8 mouse cellular contexts compared by ENCODE assay signal in the genomic region with DNA sequence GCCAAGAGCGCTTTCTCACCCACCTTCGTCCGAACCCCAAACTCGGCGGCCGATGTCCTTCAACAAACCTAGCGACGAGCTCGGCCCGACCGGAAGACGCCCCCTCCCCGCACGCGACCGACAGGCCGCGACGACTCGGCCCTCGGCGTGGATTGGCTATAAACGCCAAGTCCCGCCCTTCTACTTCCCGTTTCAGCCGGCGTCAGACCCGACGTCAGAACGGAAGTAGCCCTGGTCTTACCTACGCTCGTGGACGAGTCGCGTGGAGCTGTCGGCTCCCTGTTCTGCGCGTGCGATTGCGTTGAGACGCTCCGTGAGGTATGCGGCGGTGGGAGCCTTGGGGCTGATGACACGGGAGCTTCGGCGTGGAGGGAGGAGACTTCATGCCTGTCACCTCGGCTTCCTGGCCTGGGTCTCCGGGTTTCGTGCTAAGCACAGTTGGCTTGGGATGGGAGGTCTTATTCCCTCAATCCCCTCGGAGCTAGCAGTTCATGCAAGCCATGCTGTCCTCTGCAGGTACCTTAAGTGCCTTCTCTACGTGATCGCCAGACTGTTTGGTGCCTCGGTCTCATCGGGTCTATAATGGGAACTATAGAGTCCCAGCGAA. TPM values are rescaled to one million over a fixed set of nuclear protein-coding genes. Genes with fewer than 3 reads are reported as not detected.
DNase-seq lines count a peak whose midpoint lies in the region; ATAC-seq and TF ChIP-seq lines count a peak whose summit lies in the region.

TSS of gene Usmg5 (minus strand) at position 98 of the 607 bp plus-strand sequence.
TSS of gene Pdcd11 (plus strand) at position 219 of the 607 bp plus-strand sequence.

- H3K9ac ChIP-seq in embryonic facial prominence, embryonic 13.5 days, result peak within 1 kb of the TSS; percentile 99
- peak within 1 kb of the TSS; percentile 98 for H3K9ac ChIP-seq in limb, embryonic 12.5 days (replicated peaks)
- H3K9ac ChIP-seq in midbrain, embryonic 15.5 days, result peak within 1 kb of the TSS; percentile 95

- H3K4me3 ChIP-seq in embryonic facial prominence, embryonic 13.5 days, result peak within 1 kb of the TSS; percentile 97
- peak within 1 kb of the TSS; percentile 89 for H3K4me3 ChIP-seq in kidney, adult 2 months (ENCODE audit: insufficient read depth, low read depth, low read length)
- H3K4me3 ChIP-seq in limb, embryonic 12.5 days (replicated peaks), result peak within 1 kb of the TSS; percentile 94
- H3K4me3 ChIP-seq in midbrain, embryonic 15.5 days, result peak within 1 kb of the TSS; percentile 85
- peak within 1 kb of the TSS; percentile 77 for H3K4me3 ChIP-seq in spleen, adult 2 months (ENCODE audit: extremely low read depth, insufficient read depth, insufficient read length)

- peak within 1 kb of the TSS; percentile 89 for H3K4me2 ChIP-seq in embryonic facial prominence, embryonic 13.5 days
- H3K4me2 ChIP-seq in limb, embryonic 12.5 days, result peak within 1 kb of the TSS; percentile 83
- peak within 1 kb of the TSS; percentile 84 for H3K4me2 ChIP-seq in midbrain, embryonic 15.5 days

- no peak for TF ChIP-seq CTCF in kidney, adult 2 months (conservative IDR thresholded peaks at IDR 0.05; ENCODE audit: insufficient read depth, insufficient read length, low read depth, low read length)
- no peak for TF ChIP-seq CTCF in spleen, adult 2 months (IDR thresholded peaks at IDR 0.05; ENCODE audit: extremely low read depth, insufficient read depth, insufficient read length, insufficient replicate concordance)

- peak; percentile 97 for DNase-seq in 3134 (ENCODE audit: extremely low read depth, insufficient read length, low spot score)
- DNase-seq in adrenal gland, postnatal 36 days, result peak; percentile 97
- DNase-seq in heart, adult 18-20 months, result peak; percentile 97
- DNase-seq in kidney, adult 2 months, result peak; percentile 98
- DNase-seq in spleen, adult 2 months (ENCODE audit: low read depth in 1 of 2, low spot score in 2 of 2), result peak; percentile 90 to 95

- H3K4me1 ChIP-seq in embryonic facial prominence, embryonic 13.5 days, result peaks cover 20% of the 10 kb centered on the region
- peaks cover 12% of the 10 kb centered on the region; the same call in 1 of the 2 replicates for H3K4me1 ChIP-seq in kidney, adult 2 months (ENCODE audit: control insufficient read depth, insufficient read depth, low read length)
- peaks cover 17% of the 10 kb centered on the region for H3K4me1 ChIP-seq in limb, embryonic 12.5 days (replicated peaks)
- H3K4me1 ChIP-seq in midbrain, embryonic 15.5 days, result peaks cover 32% of the 10 kb centered on the region
- peaks cover 2% of the 10 kb centered on the region; the same call in 1 of the 2 replicates for H3K4me1 ChIP-seq in spleen, adult 2 months (ENCODE audit: control insufficient read depth, insufficient read depth, insufficient read length)

- peak; percentile 98 for ATAC-seq in embryonic facial prominence, embryonic 13.5 days (ENCODE audit: insufficient number of reproducible peaks, insufficient read depth, low FRiP score, low TSS enrichment, low read depth)
- peak; percentile 98 for ATAC-seq in limb, embryonic 12.5 days (ENCODE audit: insufficient number of reproducible peaks, insufficient read depth, low FRiP score, low TSS enrichment, low read depth)
- ATAC-seq in midbrain, embryonic 15.5 days (replicated peaks), result peak; percentile 100

- peak; percentile 17 for TF ChIP-seq POLR2A in kidney, adult 2 months (IDR thresholded peaks at IDR 0.05; ENCODE audit: low read depth, low read length)
- peak; percentile 70; the same call in 1 of the 2 replicates for TF ChIP-seq POLR2A in spleen, adult 2 months (IDR thresholded peaks at IDR 0.05; ENCODE audit: low read depth, low read length)

- no peaks in the 10 kb centered on the region for H3K9me3 ChIP-seq in embryonic facial prominence, embryonic 13.5 days
- no peaks in the 10 kb centered on the region for H3K9me3 ChIP-seq in limb, embryonic 12.5 days
- H3K9me3 ChIP-seq in midbrain, embryonic 15.5 days, result no peaks in the 10 kb centered on the region

- H3K36me3 ChIP-seq in embryonic facial prominence, embryonic 13.5 days, result peaks cover 35% of the 10 kb centered on the region
- H3K36me3 ChIP-seq in kidney, adult 2 months (ENCODE audit: control insufficient read depth, insufficient read depth, low read length), result no peaks in the 10 kb centered on the region; the same call in none of the 2 replicates
- peaks cover 43% of the 10 kb centered on the region for H3K36me3 ChIP-seq in limb, embryonic 12.5 days
- peaks cover 18% of the 10 kb centered on the region for H3K36me3 ChIP-seq in midbrain, embryonic 15.5 days (replicated peaks)
- peaks cover 7% of the 10 kb centered on the region for H3K36me3 ChIP-seq in spleen, adult 2 months (ENCODE audit: control insufficient read depth, insufficient read depth, low read length)

- H3K27me3 ChIP-seq in embryonic facial prominence, embryonic 13.5 days, result no peaks in the 10 kb centered on the region
- no peaks in the 10 kb centered on the region for H3K27me3 ChIP-seq in kidney, adult 2 months (replicated peaks; ENCODE audit: control insufficient read depth, insufficient read depth, low read length)
- H3K27me3 ChIP-seq in limb, embryonic 12.5 days, result no peaks in the 10 kb centered on the region
- no peaks in the 10 kb centered on the region for H3K27me3 ChIP-seq in midbrain, embryonic 15.5 days (replicated peaks)
- no peaks in the 10 kb centered on the region for H3K27me3 ChIP-seq in spleen, adult 2 months (ENCODE audit: control insufficient read depth, insufficient read depth, low read length)

- under 1% methylated on average over 56 of the region's 56 CpGs for WGBS in embryonic facial prominence, embryonic 13.5 days
- WGBS in kidney, adult 2 months, result under 1% methylated on average over 56 of the region's 56 CpGs
- WGBS in limb, embryonic 12.5 days, result under 1% methylated on average over 56 of the region's 56 CpGs
- WGBS in midbrain, embryonic 15.5 days, result under 1% methylated on average over 56 of the region's 56 CpGs
- under 1% methylated on average over 55 of the region's 56 CpGs for WGBS in spleen, adult 2 months

- peak within 1 kb of the TSS; percentile 86 for H3K27ac ChIP-seq in embryonic facial prominence, embryonic 13.5 days
- peak within 1 kb of the TSS; percentile 97 for H3K27ac ChIP-seq in kidney, adult 2 months (ENCODE audit: insufficient read depth, low read depth, low read length)
- peak within 1 kb of the TSS; percentile 83 for H3K27ac ChIP-seq in limb, embryonic 12.5 days
- peak within 1 kb of the TSS; percentile 82 for H3K27ac ChIP-seq in midbrain, embryonic 15.5 days
- peak within 1 kb of the TSS; percentile 65 for H3K27ac ChIP-seq in spleen, adult 2 months (ENCODE audit: insufficient read depth, low read length)

RNA-seq across cellular contexts. Expression of gene Usmg5, which starts in this region (rescaled TPM):
- 100 to 1,000 TPM; 712 to 723 TPM for total RNA-seq in adrenal gland, postnatal 36 days (2021)
- polyA plus RNA-seq in embryonic facial prominence, embryonic 13.5 days (2015; fragmentation: Nextera tagmentation; extraction: Ambion mirVana), result 1,297 and 1,426 TPM in 2 replicates
- total RNA-seq in heart, adult 18-20 months (2021), result 1,000 to 10,000 TPM; 2,301 to 2,526 TPM
- 323 and 617 TPM in 2 replicates for polyA plus RNA-seq in kidney, adult 2 months (2012; rRNA removed)
- 1,343 and 1,446 TPM in 2 replicates for polyA plus RNA-seq in limb, embryonic 12.5 days (2016; fragmentation: Nextera tagmentation; extraction: Ambion mirVana)
- 1,240 and 1,355 TPM in 2 replicates for polyA plus RNA-seq in midbrain, embryonic 15.5 days (2015; fragmentation: Nextera tagmentation; extraction: Ambion mirVana)
- 11.9 and 13.9 TPM in 2 replicates for polyA plus RNA-seq in spleen, adult 2 months (2012; rRNA removed)

RNA-seq across cellular contexts. Expression of gene Pdcd11, which starts in this region (rescaled TPM):
- total RNA-seq in adrenal gland, postnatal 36 days (2021), result 10 to 100 TPM; 22.1 to 27.9 TPM
- 11.5 TPM in 2 replicates for polyA plus RNA-seq in embryonic facial prominence, embryonic 13.5 days (2015; fragmentation: Nextera tagmentation; extraction: Ambion mirVana)
- 10 to 100 TPM; 11.2 to 12.9 TPM for total RNA-seq in heart, adult 18-20 months (2021)
- polyA plus RNA-seq in kidney, adult 2 months (2012; rRNA removed), result 8.7 and 9.3 TPM in 2 replicates
- polyA plus RNA-seq in limb, embryonic 12.5 days (2016; fragmentation: Nextera tagmentation; extraction: Ambion mirVana), result 12.8 and 13.4 TPM in 2 replicates
- polyA plus RNA-seq in midbrain, embryonic 15.5 days (2015; fragmentation: Nextera tagmentation; extraction: Ambion mirVana), result 6.6 and 6.8 TPM in 2 replicates
- 9.6 and 9.7 TPM in 2 replicates for polyA plus RNA-seq in spleen, adult 2 months (2012; rRNA removed)

Comparison
In these comparisons a context has a peak if more than half of its experiments do, and no peak if none do; other contexts are left out.
1. Peak in every context shown above with its lines: DNase-seq, ATAC-seq, H3K4me3 ChIP-seq and H3K27ac ChIP-seq.
2. RNA of gene Usmg5 (polyA plus RNA-seq): 1,343 to 1,446 TPM in limb, embryonic 12.5 days, 1,297 to 1,426 TPM in embryonic facial prominence, embryonic 13.5 days, 1,240 to 1,355 TPM in midbrain, embryonic 15.5 days and 323 to 617 TPM in kidney, adult 2 months; 11.9 to 13.9 TPM in spleen, adult 2 months; every median in the first group is over 10 times any median in the second.